Mouse (Mus musculus) lung, postnatal 25 days (tissue): ENCODE results near the gene Cpe.
"Not testable (repeated sequence)": the region's sequence is repeated elsewhere in the genome, so short reads cannot be mapped to it uniquely, and the experiment has no call there.

ENCODE experiments used
- DNase-seq: peaks from one replicate; pipeline ENCODE4 v3.0.0; 2022; ENCODE audit warnings: low spot score

Cpe gene

DNA sequence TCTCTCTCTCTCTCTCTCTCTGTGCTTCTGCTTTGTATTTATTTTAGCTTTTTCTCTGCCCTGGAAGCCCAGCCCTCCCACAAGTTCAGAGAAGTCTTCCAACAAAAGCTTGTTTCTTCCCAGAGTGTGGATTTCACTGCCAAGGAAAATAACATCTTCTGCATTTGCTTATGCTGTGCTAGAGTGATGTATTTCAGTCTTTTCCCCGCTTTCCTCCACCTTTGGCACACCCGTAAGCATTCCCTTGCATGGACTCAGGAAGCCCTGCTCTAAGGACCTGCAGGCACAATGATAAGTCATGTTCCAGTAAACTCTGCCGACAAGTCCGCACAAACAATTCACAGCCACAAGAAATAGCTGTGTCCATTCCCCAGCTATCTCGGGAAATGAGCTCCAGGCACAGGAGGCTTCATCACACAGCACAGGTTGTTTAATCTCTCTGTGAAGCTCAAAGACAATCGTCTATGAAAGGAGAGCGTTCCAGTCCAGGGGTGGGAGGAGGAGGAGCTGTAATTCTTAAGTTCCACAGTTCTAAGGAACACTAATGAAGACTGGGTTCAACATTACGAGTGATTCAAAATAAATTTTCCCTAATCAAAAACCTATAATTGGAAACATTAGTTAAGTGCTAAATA, 17.8 kb downstream of the Cpe start:
- no peak for DNase-seq

DNA sequence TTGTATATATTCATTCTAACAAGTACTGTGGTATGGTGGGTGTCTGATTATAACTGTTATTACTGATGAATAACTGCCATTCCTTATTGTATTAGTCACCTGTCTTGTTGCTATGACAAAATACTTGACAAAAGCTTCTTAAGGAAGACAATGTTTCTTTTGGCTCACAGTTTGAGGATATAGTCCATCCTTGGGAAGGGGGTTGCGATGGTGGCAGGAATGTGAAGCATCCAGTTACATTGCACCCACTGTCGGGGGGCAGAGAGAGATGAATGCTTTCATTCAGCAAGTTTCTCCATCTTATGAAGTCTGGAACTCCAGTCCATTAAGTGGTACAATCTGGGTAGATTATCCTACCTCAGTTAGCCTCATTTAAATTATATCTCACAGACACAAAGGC, 19.9 kb downstream of the Cpe start:
- DNase-seq, result no peak

DNA sequence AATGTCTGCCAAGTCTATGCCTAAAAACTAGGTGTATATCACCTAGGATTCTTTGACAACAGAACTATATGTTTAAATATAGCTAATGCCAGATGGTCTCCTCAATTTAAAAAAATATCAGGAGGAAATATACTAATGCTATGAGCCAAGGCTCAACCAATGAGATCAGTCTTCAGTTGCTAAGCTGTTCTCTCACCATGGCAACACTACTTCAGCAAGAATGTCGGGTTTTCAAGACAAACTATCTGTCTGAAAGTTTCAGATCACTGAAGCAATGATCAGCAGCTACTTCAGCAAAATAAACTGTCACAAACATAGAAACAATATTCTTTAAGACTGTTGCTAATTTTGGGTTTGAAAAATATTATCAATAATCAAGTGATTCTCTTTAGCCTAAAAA, 20.9 kb downstream of the Cpe start:
- DNase-seq, result no peak

DNA sequence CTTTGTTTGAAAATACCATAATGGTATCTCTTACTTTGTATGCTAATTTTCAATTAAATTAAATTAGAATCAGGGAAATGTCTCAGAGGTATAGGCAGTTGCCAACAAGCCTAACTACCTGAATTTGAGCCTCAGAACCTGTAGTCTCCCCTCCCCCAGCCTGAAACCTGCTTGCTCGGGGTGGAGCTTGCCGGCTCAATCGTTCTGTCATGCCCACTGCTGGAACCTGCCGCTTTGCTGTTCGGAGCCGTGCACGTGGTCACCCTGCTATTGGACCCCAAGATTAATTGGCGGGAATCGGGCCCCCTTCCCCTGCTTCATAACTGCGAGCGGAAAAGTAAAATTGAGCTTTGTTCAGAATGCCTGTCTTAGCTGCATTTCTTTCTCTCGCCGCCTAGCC, 26.5 kb downstream of the Cpe start:
- DNase-seq, result not testable (repeated sequence)

DNA sequence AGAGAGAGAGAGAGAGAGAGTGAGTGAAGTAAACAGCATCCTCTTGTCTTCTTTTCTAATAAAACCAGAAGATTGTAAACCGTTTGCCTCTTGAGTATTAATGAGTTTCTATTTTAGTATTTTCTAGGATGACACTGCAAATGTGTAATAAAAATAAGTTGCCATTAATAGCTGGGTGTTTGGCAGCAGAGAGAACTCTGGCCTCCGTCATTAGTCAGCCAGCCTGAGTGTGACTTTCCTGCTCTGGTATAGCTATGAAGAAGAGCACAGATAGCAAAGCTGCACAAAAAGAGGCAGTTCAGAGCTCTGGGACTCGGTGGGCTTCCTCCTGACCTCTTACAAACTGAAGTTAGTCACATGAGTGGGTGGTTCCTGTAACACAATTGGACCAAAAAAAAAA, 27.3 kb downstream of the Cpe start:
- no peak for DNase-seq

DNA sequence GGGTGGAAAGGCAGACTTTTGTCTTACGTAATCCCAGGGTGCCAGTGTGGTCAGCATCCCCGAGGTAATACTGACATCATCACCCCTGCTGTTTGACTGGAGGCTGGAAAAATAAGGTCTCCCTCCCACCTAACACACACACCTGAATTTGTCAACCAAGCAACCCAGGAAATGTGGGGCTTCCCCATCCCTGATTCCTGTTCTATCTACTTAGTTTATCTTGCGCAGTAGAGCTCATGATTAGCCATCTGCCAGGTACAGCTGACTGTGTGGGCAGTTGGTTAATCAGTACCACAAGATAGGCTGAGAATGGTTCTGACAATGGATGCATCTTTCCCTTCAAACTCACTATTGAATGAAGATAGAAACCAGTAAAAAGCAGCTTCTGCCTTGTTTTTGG, 28.0 kb downstream of the Cpe start:
- no peak for DNase-seq

DNA sequence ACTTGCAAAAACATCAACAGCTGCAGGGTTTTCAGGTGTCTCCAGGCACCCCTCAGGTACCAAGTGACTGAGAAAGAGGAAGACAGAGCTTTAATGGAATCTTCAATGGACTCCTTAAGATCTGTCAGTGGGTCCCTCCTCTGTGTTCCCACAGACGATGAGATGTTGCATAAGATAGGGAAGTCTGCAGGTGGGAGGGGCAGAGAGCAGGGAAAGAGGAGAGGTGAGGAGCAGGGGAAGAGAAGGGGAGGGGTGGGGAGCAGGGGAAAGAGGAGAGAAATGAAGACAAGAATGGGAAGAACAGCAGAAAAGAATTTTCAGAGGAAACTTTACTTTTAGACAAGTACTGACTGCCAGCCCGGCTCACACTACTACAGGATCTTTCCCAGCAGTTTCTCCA, 28.5 kb downstream of the Cpe start:
- no peak for DNase-seq

DNA sequence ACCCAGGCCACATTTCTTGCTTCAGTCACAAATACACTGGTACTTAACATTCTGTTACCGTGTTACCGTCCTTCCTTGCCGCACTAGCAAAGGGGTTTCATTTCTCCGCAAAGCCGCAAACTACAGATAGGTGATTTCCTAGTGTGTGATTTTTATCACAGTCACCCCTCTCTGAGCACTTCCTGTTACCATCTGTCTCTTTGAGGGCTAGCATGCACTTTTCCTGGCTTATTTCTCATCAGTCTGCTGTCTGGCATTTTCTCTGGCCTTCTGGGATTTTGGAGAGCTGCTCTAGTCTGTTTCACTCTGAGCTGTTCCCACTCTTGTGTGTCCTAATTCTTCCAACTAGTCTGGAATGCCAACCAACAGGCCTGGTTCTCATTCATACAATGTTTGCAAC, 33.8 kb downstream of the Cpe start:
- no peak for DNase-seq

DNA sequence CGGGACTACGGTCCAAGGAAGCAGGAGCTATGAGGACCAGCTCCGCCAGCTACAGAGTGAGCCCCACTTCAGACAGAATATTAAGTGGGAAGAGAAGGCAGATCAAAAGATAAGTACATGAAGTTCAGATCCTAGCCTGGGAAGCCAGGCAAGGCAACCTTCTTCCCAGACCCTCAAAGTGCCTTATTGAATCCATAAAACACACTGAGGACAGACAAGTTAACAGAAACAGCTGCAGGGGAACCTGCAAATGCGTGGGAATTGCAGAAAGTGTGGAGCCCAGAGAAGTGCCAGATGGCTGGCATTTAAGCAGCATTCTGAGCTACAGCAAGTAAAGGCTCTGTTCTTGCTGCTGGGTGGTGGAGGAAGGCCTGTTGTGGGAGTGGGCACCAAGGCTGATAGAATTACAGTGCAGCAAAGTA, 34.9 kb downstream of the Cpe start:
- no peak for DNase-seq

DNA sequence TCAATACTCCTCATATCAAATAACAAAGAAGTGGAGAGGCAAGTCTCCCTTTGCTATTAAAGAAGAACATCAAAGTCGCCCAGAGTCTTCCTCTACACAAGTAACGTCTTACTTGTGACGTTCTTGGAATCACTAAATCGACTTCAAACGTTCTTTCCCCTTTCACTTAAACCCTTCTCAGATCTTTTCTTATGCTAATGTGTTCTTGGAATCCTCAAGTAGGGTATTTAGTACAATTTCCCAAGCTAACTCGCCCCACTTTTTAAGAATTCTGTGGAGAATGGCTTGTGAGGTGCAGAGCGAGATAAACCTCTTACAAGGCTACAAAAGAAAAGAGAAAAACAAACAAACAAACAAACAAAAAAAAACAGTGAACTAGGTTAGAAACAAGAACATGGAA, 35.3 kb downstream of the Cpe start:
- DNase-seq, result no peak

DNA sequence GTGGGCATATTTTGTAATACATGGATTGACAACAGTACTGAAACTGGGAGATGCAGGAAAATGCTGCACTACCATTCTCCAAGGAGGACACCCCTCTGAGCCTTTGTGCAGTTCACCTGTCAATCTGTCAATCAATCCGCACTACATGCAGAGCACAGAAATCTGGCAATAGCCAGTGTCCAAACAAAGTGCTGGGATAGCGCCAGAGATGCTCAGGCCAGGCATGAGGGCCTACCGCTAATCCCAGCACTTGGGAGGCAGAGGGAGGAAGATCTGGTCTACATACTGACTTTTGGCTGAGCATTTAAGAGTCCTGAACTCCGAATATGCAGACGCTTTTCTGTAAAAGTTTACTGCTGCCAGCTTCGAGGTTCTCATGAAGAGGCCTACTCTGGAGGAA, 37.0 kb downstream of the Cpe start:
- DNase-seq, result no peak

DNA sequence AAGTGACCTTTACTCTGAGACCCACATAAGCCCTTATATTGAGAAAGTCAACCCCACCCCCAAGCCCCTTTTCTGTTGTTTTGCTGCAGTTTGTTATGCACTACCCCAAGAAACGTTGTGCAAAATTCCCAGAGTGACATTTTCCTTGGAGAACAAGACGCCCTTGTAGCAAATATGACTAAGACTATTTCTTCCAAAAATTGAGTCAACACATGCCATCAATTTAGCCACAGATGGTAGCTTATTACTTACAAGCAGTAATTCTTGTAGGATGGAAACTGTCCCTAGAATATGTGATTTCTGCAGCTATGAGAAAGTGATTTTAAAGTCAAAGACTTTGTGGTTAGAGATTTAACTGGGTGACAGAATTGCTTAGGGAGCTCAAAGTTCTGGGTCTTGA, 37.8 kb downstream of the Cpe start:
- DNase-seq, result no peak

DNA sequence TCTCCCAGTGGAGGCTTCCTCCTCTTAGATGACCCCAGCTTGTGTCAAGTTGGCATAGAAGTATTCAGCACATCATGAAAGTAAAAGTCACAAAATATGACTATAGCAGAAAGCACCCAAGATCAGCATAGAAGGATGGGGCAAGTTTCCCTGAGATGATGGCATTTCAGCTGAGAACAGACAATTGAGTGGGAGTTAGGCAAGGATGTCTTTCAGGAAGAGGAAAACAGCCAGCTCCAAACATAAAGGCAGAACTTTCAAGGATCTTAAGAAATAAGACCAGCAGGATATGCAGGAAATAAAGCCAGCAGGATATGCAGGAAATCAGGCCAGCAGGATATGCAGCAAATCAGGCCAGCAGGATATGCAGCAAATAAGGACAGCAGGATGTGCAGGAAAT, 40.6 kb downstream of the Cpe start:
- no peak for DNase-seq

DNA sequence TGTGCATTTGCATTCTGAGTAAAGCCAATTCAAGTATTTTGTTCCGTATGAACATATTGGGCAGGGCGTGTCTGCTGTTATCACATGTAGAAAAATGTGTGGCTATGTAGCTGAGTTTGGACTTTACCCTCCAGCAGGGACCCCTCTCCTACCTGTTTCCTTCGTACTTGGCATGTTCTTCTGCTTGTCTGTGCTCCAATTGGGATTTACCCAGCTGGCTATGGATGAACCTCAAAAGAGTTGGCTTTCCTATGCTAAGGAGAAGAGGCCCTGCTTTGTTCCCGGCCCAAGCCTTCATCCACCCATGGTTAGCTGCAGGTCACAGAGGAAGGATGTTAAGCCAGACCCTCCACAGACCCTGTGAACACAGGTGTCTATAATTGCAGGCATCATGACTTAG, 44.8 kb downstream of the Cpe start:
- DNase-seq, result no peak

DNA sequence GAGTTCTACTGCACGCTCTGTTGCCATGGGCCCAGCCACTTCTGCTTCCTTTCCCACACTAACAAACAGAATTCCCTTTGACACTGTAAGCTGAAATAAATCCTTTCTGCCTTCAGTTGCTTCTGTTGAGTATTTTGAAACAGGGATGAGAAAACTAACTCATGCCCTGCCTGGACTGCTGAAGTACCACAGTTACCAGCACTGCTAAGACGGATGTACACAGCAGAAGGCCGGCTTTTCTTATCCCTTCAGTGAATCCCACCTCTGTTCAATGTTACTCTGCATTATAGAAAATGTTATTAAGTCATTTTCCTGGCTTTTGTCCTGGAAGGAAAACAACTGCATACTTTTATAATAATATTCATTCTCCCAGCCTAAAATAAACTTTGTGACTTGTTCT, 45.7 kb downstream of the Cpe start:
- no peak for DNase-seq

DNA sequence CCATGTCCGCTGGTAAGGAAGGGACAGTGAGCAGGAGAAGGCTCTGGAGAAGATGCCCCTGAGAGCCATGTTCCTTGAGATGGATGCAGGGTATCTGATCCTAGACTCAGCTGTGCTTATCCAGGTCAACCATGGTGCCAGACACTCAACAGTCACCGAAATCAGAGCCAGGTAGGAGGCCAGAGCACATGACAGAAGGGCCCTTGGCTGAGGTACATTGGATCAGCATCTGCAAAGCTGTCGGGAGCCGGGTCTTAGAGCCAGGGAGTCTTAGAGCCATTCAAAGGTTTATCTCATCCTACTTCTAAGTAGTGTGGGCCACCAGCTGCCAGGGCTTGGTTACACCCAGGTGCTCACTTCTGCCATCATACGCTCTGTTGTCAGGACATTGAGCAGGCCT, 46.4 kb downstream of the Cpe start:
- DNase-seq, result no peak

DNA sequence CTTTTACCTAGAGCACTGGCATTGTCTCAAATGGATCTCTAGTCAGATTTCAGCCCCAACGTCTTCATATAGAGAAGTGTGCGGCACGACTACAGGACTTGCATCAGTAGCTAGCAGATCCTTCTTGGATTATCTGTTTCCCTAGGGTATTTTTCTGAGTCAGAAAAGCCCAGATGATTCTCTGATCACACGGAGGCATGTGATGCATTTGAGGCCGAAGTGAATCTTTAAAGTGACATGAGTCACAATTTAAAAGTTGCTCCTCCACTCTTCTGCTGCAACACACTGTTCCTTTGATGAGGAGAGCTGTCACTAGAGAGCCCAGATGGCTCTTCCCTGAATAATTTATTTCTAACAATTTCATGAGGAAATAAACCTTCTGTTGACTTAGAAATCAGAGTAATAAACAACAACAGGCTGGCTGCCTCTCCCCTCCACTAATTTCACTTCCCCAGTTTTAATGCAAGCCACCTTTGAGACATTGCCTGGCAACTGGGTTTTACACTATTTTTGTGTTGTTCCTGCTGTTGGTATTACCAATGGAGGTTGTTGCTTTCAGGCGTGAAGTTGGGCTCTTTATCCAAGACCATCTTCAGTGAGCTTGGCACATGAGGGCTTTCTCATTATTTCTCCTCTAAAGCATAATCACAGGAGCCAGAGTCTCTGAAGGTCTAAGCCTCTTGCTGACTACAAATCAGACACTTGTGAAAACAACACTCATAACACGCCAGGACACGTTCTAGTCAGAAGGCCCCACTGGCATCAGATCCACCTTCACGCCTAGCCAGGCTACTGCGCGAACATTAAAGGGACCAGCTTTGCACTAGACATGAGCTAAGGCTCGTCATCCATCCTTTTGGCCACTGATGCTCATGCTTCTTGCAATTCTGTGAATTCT, 48.5 kb downstream of the Cpe start:
- DNase-seq, result no peak

DNA sequence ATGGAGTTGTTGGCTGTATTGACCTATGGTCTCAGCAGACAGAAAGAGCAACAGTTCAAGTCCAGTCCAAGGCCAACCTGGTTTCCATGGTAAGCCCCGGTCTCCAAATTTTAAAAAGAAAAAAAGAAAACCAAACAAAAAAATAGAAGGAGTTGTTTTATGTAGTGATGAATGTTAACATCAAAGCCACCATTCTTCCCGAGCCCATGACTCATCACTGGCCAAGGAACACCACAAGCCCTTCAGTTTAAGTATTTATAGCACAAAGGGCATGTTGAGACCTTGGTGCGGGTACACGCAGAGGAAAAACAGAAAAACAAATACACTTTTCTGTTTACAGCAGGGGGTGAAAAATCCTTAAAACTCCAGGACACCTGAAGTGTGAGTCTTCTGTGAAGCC, 49.5 kb downstream of the Cpe start:
- no peak for DNase-seq

DNA sequence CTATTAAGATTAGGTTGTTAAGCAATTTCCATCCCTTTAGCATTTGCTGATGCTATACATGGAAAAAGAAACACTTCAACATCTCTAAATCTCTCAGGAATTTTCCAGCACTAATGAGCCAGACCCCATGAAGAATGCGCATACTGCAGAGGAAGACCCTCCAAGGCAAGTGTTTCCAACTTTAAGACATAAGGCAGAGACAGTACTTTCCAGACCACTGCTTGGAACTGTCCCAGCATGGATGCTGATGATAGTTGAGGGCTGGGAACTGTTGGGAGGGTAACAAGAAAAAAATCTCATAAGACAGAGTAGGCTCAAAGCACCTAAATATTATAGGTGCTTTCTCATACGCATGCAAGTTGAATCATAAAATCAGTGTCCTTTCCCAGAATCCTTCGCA, 50.1 kb downstream of the Cpe start:
- DNase-seq, result no peak

DNA sequence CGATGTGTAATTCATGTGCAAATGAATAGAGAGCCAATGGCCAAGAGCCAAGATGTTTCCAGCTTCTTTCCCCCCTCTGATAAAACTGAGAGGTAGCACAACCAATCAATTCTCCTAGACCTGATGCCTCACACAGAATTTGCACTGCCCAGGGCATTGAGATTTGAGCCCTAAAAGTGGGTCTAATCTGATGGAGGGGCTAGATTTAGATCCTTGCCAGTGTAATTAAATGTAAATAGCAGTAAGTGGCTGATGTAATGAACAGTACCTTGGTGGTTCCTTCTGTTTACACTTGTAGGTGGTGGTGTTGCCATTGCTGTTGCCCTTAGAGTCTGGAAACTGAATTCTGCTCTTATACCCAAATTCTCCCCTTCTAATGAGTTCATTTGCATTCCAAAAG, 52.3 kb downstream of the Cpe start:
- DNase-seq, result no peak

DNA sequence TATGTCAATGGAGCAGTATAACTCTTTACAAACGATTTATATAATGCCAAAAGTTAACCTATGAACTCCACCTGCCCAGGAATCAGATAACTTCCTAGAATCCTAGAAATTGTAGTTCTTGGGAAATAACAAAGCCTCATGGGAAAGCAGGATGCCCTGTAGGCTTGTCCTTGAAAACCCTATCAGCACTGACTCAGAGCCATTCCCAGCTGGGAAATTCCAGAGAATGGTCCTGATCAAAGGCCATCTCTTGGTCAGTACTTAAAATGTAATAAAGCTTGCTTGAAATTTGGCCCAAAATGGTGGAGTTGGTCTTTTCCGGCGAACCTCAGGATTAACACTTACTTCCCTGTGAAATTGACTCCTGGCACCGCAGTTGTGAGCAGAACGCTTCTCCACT, 53.2 kb downstream of the Cpe start:
- no peak for DNase-seq

DNA sequence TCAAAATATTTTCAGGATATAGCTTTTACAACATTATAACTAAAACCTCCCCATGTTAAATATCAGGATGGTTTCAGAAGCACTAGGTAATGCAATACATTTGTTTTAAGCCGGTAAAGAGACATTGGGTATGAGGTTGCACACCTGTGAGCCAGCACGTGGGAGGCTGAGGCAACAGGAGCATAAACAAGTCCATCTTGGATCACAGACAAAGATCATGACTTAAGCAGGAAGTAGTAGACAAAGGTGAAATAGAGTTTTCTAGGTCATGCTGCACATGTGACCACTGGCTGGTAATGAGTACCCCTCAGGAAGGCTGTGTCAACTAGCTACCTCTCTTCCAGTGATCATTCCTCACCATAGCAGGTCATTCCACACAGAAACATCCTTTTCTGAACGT, 58.0 kb downstream of the Cpe start:
- no peak for DNase-seq

DNA sequence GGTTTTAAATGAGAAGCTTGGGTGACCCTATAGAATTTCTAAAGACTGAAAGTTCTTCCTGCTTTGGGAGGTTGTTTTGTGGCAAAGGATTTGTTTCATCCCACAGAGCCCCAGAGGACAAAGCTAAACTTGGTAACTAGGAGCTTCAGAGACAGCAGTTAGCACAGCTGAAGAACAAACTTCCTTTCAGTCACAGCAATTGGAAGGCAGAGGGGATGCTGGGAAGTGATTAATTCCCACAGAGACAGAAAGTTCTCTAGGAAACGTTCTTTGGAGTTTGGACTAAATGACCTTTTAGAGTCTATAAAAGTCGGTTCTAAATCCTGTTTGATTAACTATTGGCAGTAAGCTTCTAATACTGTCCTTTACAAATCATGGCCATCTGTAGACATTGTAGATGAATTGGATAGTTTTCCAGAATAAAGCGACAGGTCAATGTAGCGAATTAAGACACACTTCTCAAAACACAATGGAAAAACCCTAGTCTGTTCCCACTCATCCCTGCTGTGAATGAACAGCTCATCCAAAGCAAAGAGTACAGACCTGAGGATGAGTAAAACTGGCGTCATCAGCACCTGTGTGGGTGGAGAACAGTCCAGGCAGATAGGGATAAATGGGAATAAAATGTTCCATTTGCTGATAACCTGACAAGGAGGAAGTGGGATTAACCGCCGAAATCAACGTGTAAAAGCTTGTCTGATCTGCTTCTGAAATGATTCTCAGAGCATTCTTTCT, 58.6 kb downstream of the Cpe start:
- no peak for DNase-seq
